Mouse (Mus musculus): ENCODE measurements around the gene Olfr90.
"Not testable (repeated sequence)": the region's sequence is repeated elsewhere in the genome, so short reads cannot be mapped to it uniquely, and the experiment has no call there.

- not testable (repeated sequence) for TF ChIP-seq CTCF (conservative IDR thresholded peaks at IDR 0.05; ENCODE audit: insufficient read depth, insufficient read length, low read depth, low read length); POLR2A (IDR thresholded peaks at IDR 0.05; ENCODE audit: low read depth, low read length)
Measured at GRCm38 (mm10) chr17:37131366-37131765, 43.1 kb upstream of the Olfr90 start.
